Mouse (Mus musculus) cortical plate, adult 2 months (tissue): ENCODE measurements around the gene Mmp28.

ENCODE experiments used
- CTCF ChIP-seq: fragments of 200-500 bp; IDR thresholded peaks from 2 replicates; pipeline ENCODE4 v1.5.1; 2011; ENCODE audit warnings: mild to moderate bottlenecking, control low read depth, low read length; ENCODE audit not compliant: insufficient read depth; ENCODE audit errors: extremely low read depth
- POLR2A ChIP-seq: fragments of 200-500 bp; IDR thresholded peaks from 2 replicates; pipeline ENCODE4 v1.6.1; 2011; ENCODE audit warnings: mild to moderate bottlenecking, low read length, control low read depth; ENCODE audit not compliant: insufficient read depth; ENCODE audit errors: extremely low read depth

GRCm38 (mm10) chr11:83449298-83449697 lies 13.6 kb downstream of the Mmp28 start:
- no peak for TF ChIP-seq POLR2A
- no peak for TF ChIP-seq CTCF
